Comparison of ENCODE assay signal across 10 mouse cellular contexts in genomic region chr15:101286129-101286770, GRCm38 (mm10). TPM values are rescaled to one million over a fixed set of nuclear protein-coding genes. Genes with fewer than 3 reads are reported as not detected.
DNase-seq lines count a peak whose midpoint lies in the region; ATAC-seq and TF ChIP-seq lines count a peak whose summit lies in the region.
"Had no signal": no experiment of that assay in that cellular context is flagged by ENCODE, and none has a peak within 500 bp of the region (broad histone marks: within the 10 kb centered on the region; RNA-seq: fewer than 3 reads in every experiment).

No protein-coding gene starts in this region.

- DNase-seq in adrenal gland, postnatal 14 days: peak; percentile 64
- DNase-seq in adrenal gland, postnatal 4 days (ENCODE audit: low spot score in 2 of 2): no peak
- peak; percentile 52 for DNase-seq in liver, postnatal 0 days
- DNase-seq in liver: no peak
- peak; percentile 58 for DNase-seq in R1 (ENCODE audit: low read depth, low spot score)
- no peak for DNase-seq in spleen, postnatal 4 days (ENCODE audit: low spot score in 2 of 2)
- DNase-seq: cerebellum, adult 8-10 months had no signal

- TF ChIP-seq EP300 in liver, postnatal 0 days (IDR thresholded peaks at IDR 0.05; ENCODE audit: low read depth): no peak

- TF ChIP-seq CTCF in liver, postnatal 0 days (IDR thresholded peaks at IDR 0.05; ENCODE audit: low read depth): peak; percentile 72

- no peaks in the 10 kb centered on the region for H3K27me3 ChIP-seq in liver, postnatal 0 days (ENCODE audit: insufficient read depth, low read length)
- H3K27me3 ChIP-seq in hindbrain, embryonic 12.5 days: no peaks in the 10 kb centered on the region
- H3K27me3 ChIP-seq: intestine, embryonic 15.5 days had no signal

- H3K4me1 ChIP-seq in liver, postnatal 0 days (ENCODE audit: insufficient read depth): peaks cover 19% of the 10 kb centered on the region
- H3K4me1 ChIP-seq in hindbrain, embryonic 12.5 days: peaks cover 15% of the 10 kb centered on the region

- no peak for ATAC-seq in liver, postnatal 0 days
- 0 out of 2 replicates have a peak, but pooled peaks have one; percentile 19 for ATAC-seq in megakaryocyte, adult 5-6 weeks (ENCODE audit: poor library complexity, severe bottlenecking)
- ATAC-seq in hindbrain, embryonic 12.5 days (ENCODE audit: low FRiP score): no peak
- ATAC-seq: intestine, embryonic 15.5 days had no signal

- 0 out of 2 replicates have a peak overlapping the region, but pooled peaks have one; percentile 1 for H3K4me2 ChIP-seq in liver, postnatal 0 days (ENCODE audit: low read depth, low read length)
- no peak overlapping the region for H3K4me2 ChIP-seq in hindbrain, embryonic 12.5 days (replicated peaks)

- WGBS in liver, postnatal 0 days (ENCODE audit: insufficient replicate concordance): 59% methylated on average over 9 of the region's 9 CpGs
- 71% methylated on average over 9 of the region's 9 CpGs for WGBS in hindbrain, embryonic 12.5 days

- H3K9me3 ChIP-seq in liver, postnatal 0 days (ENCODE audit: low read length): no peaks in the 10 kb centered on the region
- H3K9me3 ChIP-seq in hindbrain, embryonic 12.5 days (replicated peaks): no peaks in the 10 kb centered on the region
- H3K9me3 ChIP-seq: intestine, embryonic 15.5 days had no signal

- H3K4me3 ChIP-seq in liver, postnatal 0 days (ENCODE audit: low read depth, low read length): no peak overlapping the region
- H3K4me3 ChIP-seq in hindbrain, embryonic 12.5 days: no peak overlapping the region
- H3K4me3 ChIP-seq: intestine, embryonic 15.5 days had no signal

- no peak overlapping the region for H3K27ac ChIP-seq in liver, postnatal 0 days (ENCODE audit: low read depth)
- no peak overlapping the region for H3K27ac ChIP-seq in hindbrain, embryonic 12.5 days
- H3K27ac ChIP-seq: intestine, embryonic 15.5 days had no signal

- H3K9ac ChIP-seq in liver, postnatal 0 days (replicated peaks): no peak overlapping the region
- H3K9ac ChIP-seq in hindbrain, embryonic 12.5 days: no peak overlapping the region
- H3K9ac ChIP-seq: intestine, embryonic 15.5 days had no signal

- peaks cover 48% of the 10 kb centered on the region for H3K36me3 ChIP-seq in liver, postnatal 0 days (replicated peaks; ENCODE audit: insufficient read depth, low read length)
- H3K36me3 ChIP-seq in hindbrain, embryonic 12.5 days: peaks cover 47% of the 10 kb centered on the region

RNA-seq across cellular contexts. Expression of gene Atg101, which starts 2.2 kb away (rescaled TPM):
- 64.4 and 97.1 TPM in 2 replicates for total RNA-seq in adrenal gland, postnatal 14 days (2021)
- 10 to 100 TPM; 37.8 to 38.9 TPM for total RNA-seq in adrenal gland, postnatal 4 days (2021)
- 33.8 and 34.4 TPM in 2 replicates for polyA plus RNA-seq in liver, postnatal 0 days (2015; fragmentation: Nextera tagmentation; extraction: Ambion mirVana)
- total RNA-seq in megakaryocyte, adult 5-6 weeks (2015): 8.2 and 12.1 TPM in 2 replicates
- total RNA-seq in megakaryocyte, adult 5-6 weeks (2017): 53.3 and 58.0 TPM in 2 replicates
- polyA plus RNA-seq in hindbrain, embryonic 12.5 days (2016; fragmentation: Nextera tagmentation; extraction: Ambion mirVana): 62.0 and 66.5 TPM in 2 replicates

RNA-seq across cellular contexts. Expression of gene 6030408B16Rik, which starts 6.8 kb away (rescaled TPM):
- total RNA-seq in adrenal gland, postnatal 14 days (2021): 2.1 and 2.4 TPM in 2 replicates
- 1 to 10 TPM; 2.6 to 3.4 TPM for total RNA-seq in adrenal gland, postnatal 4 days (2021)
- 0.36 and 0.45 TPM in 2 replicates for polyA plus RNA-seq in liver, postnatal 0 days (2015; fragmentation: Nextera tagmentation; extraction: Ambion mirVana)
- total RNA-seq in megakaryocyte, adult 5-6 weeks (2015): not detected in 2 replicates
- total RNA-seq in megakaryocyte, adult 5-6 weeks (2017): not detected in 2 replicates
- polyA plus RNA-seq in hindbrain, embryonic 12.5 days (2016; fragmentation: Nextera tagmentation; extraction: Ambion mirVana): 0.31 and 0.87 TPM in 2 replicates

RNA-seq across cellular contexts. Expression of gene Nr4a1, which starts 32.2 kb away (rescaled TPM):
- total RNA-seq in adrenal gland, postnatal 14 days (2021): 357 and 680 TPM in 2 replicates
- 10 to 100 TPM; 64.5 to 79.0 TPM for total RNA-seq in adrenal gland, postnatal 4 days (2021)
- polyA plus RNA-seq in liver, postnatal 0 days (2015; fragmentation: Nextera tagmentation; extraction: Ambion mirVana): 0.96 and 1.1 TPM in 2 replicates
- total RNA-seq in megakaryocyte, adult 5-6 weeks (2015): 42.1 and 45.0 TPM in 2 replicates
- 37.0 TPM in 2 replicates for total RNA-seq in megakaryocyte, adult 5-6 weeks (2017)
- polyA plus RNA-seq in hindbrain, embryonic 12.5 days (2016; fragmentation: Nextera tagmentation; extraction: Ambion mirVana): 4.4 and 5.5 TPM in 2 replicates

Comparison
In these comparisons a context has a peak if more than half of its experiments do, and no peak if none do; other contexts are left out.
1. DNase-seq: peak in adrenal gland, postnatal 14 days (single experiment), liver, postnatal 0 days (single experiment) and R1 (single experiment); none in adrenal gland, postnatal 4 days (0 of 2), liver (single experiment) and spleen, postnatal 4 days (0 of 2).